Mouse (Mus musculus): ENCODE results near the gene Rad51b. TPM values are rescaled to one million over a fixed set of nuclear protein-coding genes. Genes with fewer than 3 reads are reported as not detected.
A peak's percentile ranks its signal among the peaks of the same experiment; 100 is the strongest.

The Rad51b gene
- polyA plus RNA-seq, 1 experiment from 2014 or later = 4.3 TPM

- 44% methylated on average over 7 of the region's 7 CpGs for WGBS (ENCODE audit: insufficient replicate concordance)
- H3K36me3 ChIP-seq (replicated peaks) = no peaks in the 10 kb centered on the region
These were observed 344.6 kb downstream of the Rad51b start for GRCm38 (mm10) chr12:79641570-79642285.

DNA sequence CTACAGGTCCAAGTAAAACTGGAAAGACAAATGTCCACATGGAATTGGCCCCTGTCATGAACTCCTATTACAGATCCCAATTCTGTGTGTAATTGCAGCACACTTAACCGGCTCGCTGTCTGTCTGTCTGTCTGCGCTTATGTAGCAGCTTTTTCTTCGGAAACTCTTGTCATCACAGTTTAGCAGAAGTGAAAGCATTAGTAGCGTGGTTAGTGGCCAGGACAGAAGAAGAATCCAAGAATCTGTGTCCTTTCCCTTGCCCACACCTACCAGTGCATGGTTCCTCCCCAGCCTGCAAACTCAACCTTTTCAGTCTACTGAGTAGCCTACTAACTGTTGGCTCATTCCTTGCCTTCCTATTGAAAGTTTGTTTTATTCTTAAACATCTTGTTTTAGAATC is 345.6 kb downstream of the Rad51b start:
- Histone ChIP-seq H3K9me3 (replicated peaks) (no peaks in the 10 kb centered on the region), H3K4me3 (replicated peaks) (no peak overlapping the region), H3K36me3 (replicated peaks) (no peaks in the 10 kb centered on the region), H3K4me2 (no peak overlapping the region), H3K27ac (replicated peaks) (peak overlapping the region; percentile 76), H3K4me1 (replicated peaks) (peaks cover 27% of the 10 kb centered on the region), H3K9ac (no peak overlapping the region), H3K27me3 (no peaks in the 10 kb centered on the region)
- no peak for ATAC-seq (ENCODE audit: insufficient read depth)
- WGBS (ENCODE audit: insufficient replicate concordance) = 77% methylated on average over 5 of the region's 5 CpGs

More at GRCm38 (mm10) chr12:79641570-79642285, 344.6 kb downstream of the Rad51b start:
- Histone ChIP-seq H3K4me3 (replicated peaks) (no peak overlapping the region), H3K27me3 (no peaks in the 10 kb centered on the region), H3K4me1 (replicated peaks) (peaks cover 18% of the 10 kb centered on the region), H3K9me3 (replicated peaks) (no peaks in the 10 kb centered on the region), H3K4me2 (no peak overlapping the region), H3K27ac (replicated peaks) (peak overlapping the region; percentile 76), H3K9ac (no peak overlapping the region)
- ATAC-seq (ENCODE audit: insufficient read depth) = peak; percentile 74

GRCm38 (mm10) chr12:79645656-79646055 is 348.6 kb downstream of the Rad51b start:
- H3K9ac ChIP-seq = no peak overlapping the region
- 73% methylated on average over 4 of the region's 4 CpGs for WGBS (ENCODE audit: insufficient replicate concordance)
- H3K27ac ChIP-seq (replicated peaks) = no peak overlapping the region
- no peak for ATAC-seq (ENCODE audit: insufficient read depth)
- H3K36me3 ChIP-seq (replicated peaks) = no peaks in the 10 kb centered on the region
- peaks cover 24% of the 10 kb centered on the region for H3K4me1 ChIP-seq (replicated peaks)
- H3K9me3 ChIP-seq (replicated peaks) = no peaks in the 10 kb centered on the region
- no peak overlapping the region for H3K4me2 ChIP-seq
- H3K27me3 ChIP-seq = no peaks in the 10 kb centered on the region
- H3K4me3 ChIP-seq (replicated peaks) = no peak overlapping the region

DNA sequence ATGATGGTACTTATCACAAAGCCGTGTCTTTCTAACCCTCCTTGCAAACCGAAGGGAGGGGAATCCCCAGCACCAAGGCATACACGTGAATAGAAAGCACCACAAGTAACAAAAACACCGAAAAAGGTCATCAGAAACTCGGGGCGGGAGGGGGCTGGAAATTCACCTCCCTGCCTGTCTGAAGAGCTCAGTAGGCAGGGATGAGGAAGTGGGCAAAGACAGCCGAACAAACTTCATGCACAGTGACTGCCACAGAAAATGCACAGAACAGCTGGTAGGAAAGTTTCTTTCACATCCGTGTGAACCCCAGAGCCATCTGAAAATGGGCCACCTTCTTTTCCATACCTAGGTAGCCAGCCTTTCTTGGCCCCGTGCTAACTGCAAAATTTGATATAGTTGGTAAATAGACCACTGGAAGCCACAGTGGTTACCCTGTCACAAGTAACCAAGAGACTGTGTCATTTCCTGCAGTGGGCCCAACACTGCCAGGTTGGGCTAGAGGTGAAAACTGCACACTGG is 349.6 kb downstream of the Rad51b start:
- WGBS (ENCODE audit: insufficient replicate concordance) = 22% methylated on average over 9 of the region's 9 CpGs
- Histone ChIP-seq H3K27ac (replicated peaks) (no peak overlapping the region), H3K36me3 (replicated peaks) (no peaks in the 10 kb centered on the region), H3K9me3 (replicated peaks) (no peaks in the 10 kb centered on the region), H3K4me2 (no peak overlapping the region), H3K4me1 (replicated peaks) (peaks cover 14% of the 10 kb centered on the region; the same call in 1 of the 2 replicates), H3K27me3 (no peaks in the 10 kb centered on the region), H3K9ac (no peak overlapping the region), H3K4me3 (replicated peaks) (no peak overlapping the region)
- ATAC-seq (ENCODE audit: insufficient read depth) = no peak

- Histone ChIP-seq H3K4me3 (replicated peaks) (no peak overlapping the region), H3K27ac (replicated peaks) (no peak overlapping the region), H3K27me3 (no peaks in the 10 kb centered on the region), H3K4me2 (no peak overlapping the region), H3K36me3 (replicated peaks) (no peaks in the 10 kb centered on the region), H3K4me1 (replicated peaks) (peaks cover 8% of the 10 kb centered on the region; the same call in 1 of the 2 replicates), H3K9me3 (replicated peaks) (no peaks in the 10 kb centered on the region), H3K9ac (no peak overlapping the region)
- no peak for ATAC-seq (ENCODE audit: insufficient read depth)
- WGBS (ENCODE audit: insufficient replicate concordance) = 76% methylated on average over 6 of the region's 6 CpGs
These were observed 350.3 kb downstream of the Rad51b start for GRCm38 (mm10) chr12:79647382-79647781.

DNA sequence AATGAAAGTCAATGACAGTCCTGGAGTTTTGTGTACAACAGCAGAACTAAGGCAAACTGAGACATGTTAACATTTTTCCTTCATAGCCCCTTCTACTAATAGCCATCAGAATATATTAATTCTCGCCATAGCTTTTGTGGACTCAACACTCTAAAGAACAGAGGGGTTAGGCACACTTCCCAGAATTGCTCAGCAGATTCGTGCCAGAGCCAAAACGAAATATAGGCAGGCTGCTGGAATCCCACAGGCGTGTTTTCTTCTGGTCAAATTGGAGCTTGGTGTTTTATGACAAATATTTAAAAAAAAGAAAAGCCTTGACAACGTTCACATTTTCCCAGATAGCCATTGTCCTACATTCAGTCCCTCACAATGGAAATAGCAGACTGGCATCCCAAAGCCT is 350.9 kb downstream of the Rad51b start:
- no peak overlapping the region for H3K9ac ChIP-seq
- H3K36me3 ChIP-seq (replicated peaks) = no peaks in the 10 kb centered on the region
- WGBS (ENCODE audit: insufficient replicate concordance) = 63% methylated on average over 5 of the region's 5 CpGs
- H3K4me1 ChIP-seq (replicated peaks) = peaks cover 8% of the 10 kb centered on the region; the same call in 1 of the 2 replicates
- H3K27ac ChIP-seq (replicated peaks) = no peak overlapping the region
- ATAC-seq (ENCODE audit: insufficient read depth) = no peak
- H3K4me3 ChIP-seq (replicated peaks) = no peak overlapping the region
- no peaks in the 10 kb centered on the region for H3K9me3 ChIP-seq (replicated peaks)
- no peak overlapping the region for H3K4me2 ChIP-seq
- no peaks in the 10 kb centered on the region for H3K27me3 ChIP-seq

- Histone ChIP-seq H3K4me1 (replicated peaks) (peaks cover 8% of the 10 kb centered on the region; the same call in 1 of the 2 replicates), H3K27ac (replicated peaks) (no peak overlapping the region)
These were observed 352.0 kb downstream of the Rad51b start for GRCm38 (mm10) chr12:79648812-79649700.

DNA sequence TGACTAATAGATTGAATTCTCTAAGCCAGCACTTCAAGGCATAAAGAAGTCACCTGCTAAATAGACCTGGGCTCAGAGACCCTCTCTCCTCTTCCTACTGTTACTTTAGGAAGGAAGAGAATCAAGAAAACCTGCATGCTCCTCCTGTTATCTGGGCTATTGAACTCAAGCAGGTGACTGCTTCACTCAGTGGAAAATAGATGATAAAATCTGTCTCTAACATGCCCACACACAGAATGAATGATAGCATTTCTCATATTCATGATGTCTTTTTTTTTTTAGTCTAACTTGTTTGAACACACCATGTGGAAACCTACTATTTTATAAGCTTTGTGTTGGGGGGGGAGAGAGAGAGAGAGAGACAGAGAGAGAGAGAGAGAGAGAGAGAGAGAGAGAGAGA is 352.7 kb downstream of the Rad51b start:
- no peaks in the 10 kb centered on the region for H3K9me3 ChIP-seq (replicated peaks)
- no peak overlapping the region for H3K27ac ChIP-seq (replicated peaks)
- H3K4me1 ChIP-seq (replicated peaks) = peaks cover 8% of the 10 kb centered on the region; the same call in 1 of the 2 replicates
- H3K9ac ChIP-seq = no peak overlapping the region
- H3K27me3 ChIP-seq = no peaks in the 10 kb centered on the region
- H3K4me2 ChIP-seq = no peak overlapping the region
- H3K4me3 ChIP-seq (replicated peaks) = no peak overlapping the region
- ATAC-seq (ENCODE audit: insufficient read depth) = no peak
- no peaks in the 10 kb centered on the region for H3K36me3 ChIP-seq (replicated peaks)

More at GRCm38 (mm10) chr12:79648812-79649700, 352.0 kb downstream of the Rad51b start:
- no peak overlapping the region for H3K9ac ChIP-seq
- H3K36me3 ChIP-seq (replicated peaks) = no peaks in the 10 kb centered on the region
- H3K4me3 ChIP-seq (replicated peaks) = no peak overlapping the region
- WGBS (ENCODE audit: insufficient replicate concordance) = 57% methylated on average over 7 of the region's 7 CpGs
- ATAC-seq (ENCODE audit: insufficient read depth) = no peak
- H3K27me3 ChIP-seq = no peaks in the 10 kb centered on the region
- no peaks in the 10 kb centered on the region for H3K9me3 ChIP-seq (replicated peaks)
- no peak overlapping the region for H3K4me2 ChIP-seq

DNA sequence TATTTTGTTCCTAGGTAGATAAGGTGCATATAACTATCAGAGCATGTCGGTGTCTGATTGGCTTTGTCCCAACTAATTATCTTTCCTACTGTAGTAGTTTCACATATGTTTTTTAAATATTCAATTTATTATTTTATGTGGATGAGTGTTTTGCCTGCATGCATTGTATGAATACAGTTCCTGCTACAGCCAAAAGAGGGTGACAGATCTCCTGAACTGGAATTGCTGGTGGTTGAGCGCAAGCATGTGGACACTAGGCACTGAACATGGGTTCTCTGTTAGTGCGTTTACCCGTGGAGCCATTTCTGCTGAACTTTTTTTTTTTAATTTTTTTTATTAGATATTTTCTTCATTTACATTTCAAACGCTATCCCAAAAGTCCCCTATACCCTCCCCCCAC is 358.1 kb downstream of the Rad51b start:
- Histone ChIP-seq H3K27ac (replicated peaks) (no peak overlapping the region), H3K9ac (no peak overlapping the region), H3K9me3 (replicated peaks) (no peaks in the 10 kb centered on the region), H3K27me3 (no peaks in the 10 kb centered on the region), H3K4me1 (replicated peaks) (no peaks in the 10 kb centered on the region), H3K4me3 (replicated peaks) (no peak overlapping the region), H3K36me3 (replicated peaks) (no peaks in the 10 kb centered on the region), H3K4me2 (no peak overlapping the region)
- 83% methylated on average over 5 of the region's 5 CpGs for WGBS (ENCODE audit: insufficient replicate concordance)
- ATAC-seq (ENCODE audit: insufficient read depth) = no peak

- 66% methylated on average over 3 of the region's 3 CpGs for WGBS (ENCODE audit: insufficient replicate concordance)
- no peak overlapping the region for H3K4me3 ChIP-seq (replicated peaks)
- no peak for ATAC-seq (ENCODE audit: insufficient read depth)
- H3K4me1 ChIP-seq (replicated peaks) = 0 out of 2 replicates have a peak, but pooled peaks cover 5% of the 10 kb centered on the region
- H3K4me2 ChIP-seq = no peak overlapping the region
- H3K9ac ChIP-seq = no peak overlapping the region
- H3K9me3 ChIP-seq (replicated peaks) = no peaks in the 10 kb centered on the region
- H3K27ac ChIP-seq (replicated peaks) = no peak overlapping the region
- H3K27me3 ChIP-seq = no peaks in the 10 kb centered on the region
- no peaks in the 10 kb centered on the region for H3K36me3 ChIP-seq (replicated peaks)
These were observed 361.8 kb downstream of the Rad51b start for GRCm38 (mm10) chr12:79658861-79659260.

DNA sequence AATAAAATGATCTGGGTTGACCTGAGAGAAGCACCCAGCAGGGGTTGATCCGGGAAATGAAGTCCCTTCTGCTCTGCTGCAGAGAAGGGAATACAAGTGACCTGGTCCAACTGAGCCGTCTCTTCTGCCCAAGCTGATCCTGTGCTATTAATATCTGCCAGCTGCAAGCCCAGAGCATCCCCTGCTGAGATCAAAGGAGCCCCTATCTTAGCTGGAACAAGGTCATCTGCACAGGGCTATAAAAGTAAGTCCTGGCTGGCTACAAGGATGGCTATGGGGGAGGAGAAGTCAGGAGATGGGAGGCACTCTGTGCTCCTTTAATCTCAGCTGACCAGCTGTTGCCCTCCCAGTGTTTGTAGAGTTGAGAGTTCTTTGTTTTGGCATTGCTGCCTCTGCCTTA is 364.2 kb downstream of the Rad51b start:
- no peak overlapping the region for H3K9ac ChIP-seq
- 0 out of 2 replicates have a peak, but pooled peaks cover 5% of the 10 kb centered on the region for H3K4me1 ChIP-seq (replicated peaks)
- no peaks in the 10 kb centered on the region for H3K27me3 ChIP-seq
- H3K9me3 ChIP-seq (replicated peaks) = no peaks in the 10 kb centered on the region
- WGBS (ENCODE audit: insufficient replicate concordance) = 43% methylated on average over 2 of the region's 2 CpGs
- no peak overlapping the region for H3K4me3 ChIP-seq (replicated peaks)
- H3K4me2 ChIP-seq = no peak overlapping the region
- no peak overlapping the region for H3K27ac ChIP-seq (replicated peaks)
- ATAC-seq (ENCODE audit: insufficient read depth) = no peak
- no peaks in the 10 kb centered on the region for H3K36me3 ChIP-seq (replicated peaks)
